Comparison of ENCODE assay signal across 9 mouse cellular contexts in genomic region chr7:46208131-46208530, GRCm38 (mm10). TPM values are rescaled to one million over a fixed set of nuclear protein-coding genes. Genes with fewer than 3 reads are reported as not detected.
"Had no signal": no experiment of that assay in that cellular context is flagged by ENCODE, and none has a peak within 500 bp of the region (broad histone marks: within the 10 kb centered on the region; RNA-seq: fewer than 3 reads in every experiment).

No protein-coding gene starts in this region.

- DNase-seq: liver, embryonic 13.5 days; liver, postnatal 0 days; lung, adult 2 months; lung, postnatal 14 days; lung, postnatal 36 days; thymus, postnatal 4 days had no signal

RNA-seq across cellular contexts. Expression of gene Abcc8, which starts 28.3 kb away (rescaled TPM):
- total RNA-seq: megakaryocyte progenitor cell, adult 5-6 weeks; monocyte, adult 5-6 weeks had no signal

RNA-seq across cellular contexts. Expression of gene Ush1c, which starts 30.2 kb away (rescaled TPM):
- total RNA-seq: megakaryocyte progenitor cell, adult 5-6 weeks; monocyte, adult 5-6 weeks had no signal

RNA-seq across cellular contexts. Expression of gene Otog, which starts 32.7 kb away (rescaled TPM):
- total RNA-seq: megakaryocyte progenitor cell, adult 5-6 weeks; monocyte, adult 5-6 weeks; neutrophil, adult 5-6 weeks had no signal
